20 mouse cellular contexts compared by ENCODE assay signal in the genomic region with DNA sequence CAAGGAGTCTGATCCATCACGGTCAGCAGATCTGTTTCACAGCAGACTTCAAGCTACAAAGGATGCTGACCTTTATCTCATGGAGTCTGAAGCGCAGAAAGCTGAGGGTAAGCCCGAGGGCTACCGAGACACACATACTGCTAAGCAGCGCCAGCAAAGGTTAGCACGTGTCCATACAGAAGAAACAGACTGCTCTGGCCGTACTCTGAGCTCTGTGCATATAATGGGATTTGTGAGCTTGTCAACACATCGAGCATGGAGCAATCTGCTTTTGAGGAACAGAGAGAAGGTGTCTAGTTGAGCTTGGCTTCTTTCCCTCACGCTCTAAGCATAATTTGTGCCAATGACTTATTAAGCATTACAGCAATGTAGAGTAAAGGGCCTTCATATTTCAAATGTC. TPM values are rescaled to one million over a fixed set of nuclear protein-coding genes. Genes with fewer than 3 reads are reported as not detected.
A peak's percentile ranks its signal among the peaks of the same experiment; 100 is the strongest.
DNase-seq lines count a peak whose midpoint lies in the region; ATAC-seq and TF ChIP-seq lines count a peak whose summit lies in the region.
"Had no signal": no experiment of that assay in that cellular context is flagged by ENCODE, and none has a peak within 500 bp of the region (broad histone marks: within the 10 kb centered on the region; RNA-seq: fewer than 3 reads in every experiment).

No protein-coding gene starts in this region.

- no peaks in the 10 kb centered on the region for H3K9me3 ChIP-seq in kidney, embryonic 14.5 days (ENCODE audit: control insufficient read depth, low read length)
- no peaks in the 10 kb centered on the region for H3K9me3 ChIP-seq in lung, embryonic 14.5 days (ENCODE audit: low read depth, low read length)
- H3K9me3 ChIP-seq: embryonic facial prominence, embryonic 12.5 days; forebrain, embryonic 15.5 days; heart, embryonic 15.5 days had no signal

- no peak for TF ChIP-seq POLR2A in kidney, adult 2 months (IDR thresholded peaks at IDR 0.05; ENCODE audit: low read depth, low read length)

- no peak overlapping the region for H3K4me2 ChIP-seq in kidney, embryonic 14.5 days (replicated peaks; ENCODE audit: low read depth, low read length)
- no peak overlapping the region for H3K4me2 ChIP-seq in lung, embryonic 14.5 days
- H3K4me2 ChIP-seq: embryonic facial prominence, embryonic 12.5 days; forebrain, embryonic 15.5 days; heart, embryonic 11.5 days; heart, embryonic 15.5 days had no signal

- no peaks in the 10 kb centered on the region for H3K27me3 ChIP-seq in kidney, embryonic 14.5 days (ENCODE audit: control insufficient read depth, insufficient read depth, low read length)
- no peaks in the 10 kb centered on the region for H3K27me3 ChIP-seq in kidney, adult 2 months (replicated peaks; ENCODE audit: control insufficient read depth, insufficient read depth, low read length)
- H3K27me3 ChIP-seq in lung, embryonic 14.5 days (ENCODE audit: insufficient read depth, low read length) = no peaks in the 10 kb centered on the region
- H3K27me3 ChIP-seq: CH12.LX; embryonic facial prominence, embryonic 12.5 days; forebrain, embryonic 15.5 days; heart, embryonic 15.5 days had no signal

- no peak overlapping the region for H3K4me3 ChIP-seq in kidney, embryonic 14.5 days (ENCODE audit: low read length)
- no peak overlapping the region for H3K4me3 ChIP-seq in kidney, adult 2 months (ENCODE audit: insufficient read depth, low read depth, low read length)
- H3K4me3 ChIP-seq in lung, embryonic 14.5 days (ENCODE audit: low read depth, low read length) = no peak overlapping the region
- H3K4me3 ChIP-seq: embryonic facial prominence, embryonic 12.5 days; forebrain, embryonic 15.5 days; heart, embryonic 15.5 days had no signal

- ATAC-seq in kidney, embryonic 14.5 days (ENCODE audit: low FRiP score, low TSS enrichment) = peak; percentile 55
- ATAC-seq in lung, embryonic 14.5 days (ENCODE audit: insufficient read depth) = peak; percentile 25; the same call in 1 of the 2 replicates
- ATAC-seq: activated CD4-positive, CD25-positive, alpha-beta regulatory T cell, adult 4 months; forebrain, embryonic 15.5 days; Patski had no signal

- H3K9ac ChIP-seq in kidney, embryonic 14.5 days (ENCODE audit: low read depth, low read length) = no peak overlapping the region
- H3K9ac ChIP-seq in lung, embryonic 14.5 days = no peak overlapping the region
- H3K9ac ChIP-seq: embryonic facial prominence, embryonic 12.5 days; forebrain, embryonic 15.5 days; heart, embryonic 15.5 days had no signal

- H3K27ac ChIP-seq in kidney, embryonic 14.5 days (ENCODE audit: low read depth, low read length) = peak overlapping the region; percentile 76; the same call in 1 of the 2 replicates
- no peak overlapping the region for H3K27ac ChIP-seq in kidney, adult 2 months (ENCODE audit: insufficient read depth, low read depth, low read length)
- H3K27ac ChIP-seq in lung, embryonic 14.5 days (ENCODE audit: low read depth) = peak overlapping the region; percentile 16; the same call in 1 of the 2 replicates
- H3K27ac ChIP-seq: embryonic facial prominence, embryonic 12.5 days; forebrain, embryonic 15.5 days; heart, embryonic 15.5 days had no signal

- no peak for TF ChIP-seq CTCF in kidney, adult 2 months (conservative IDR thresholded peaks at IDR 0.05; ENCODE audit: insufficient read depth, insufficient read length, low read depth, low read length)
- no peak for TF ChIP-seq CTCF in lung, embryonic 14.5 days (IDR thresholded peaks at IDR 0.05; ENCODE audit: low read depth)

- WGBS in kidney, embryonic 14.5 days = 70% methylated on average over 9 of the region's 9 CpGs
- 81% methylated on average over 9 of the region's 9 CpGs for WGBS in kidney, adult 2 months
- WGBS in lung, embryonic 14.5 days = 45% methylated on average over 9 of the region's 9 CpGs

- no peak for DNase-seq in kidney, adult 2 months
- peak; percentile 64 for DNase-seq in lung, embryonic 14.5 days
- DNase-seq in lung, postnatal 14 days = no peak
- DNase-seq in lung, postnatal 10 days = peak; percentile 3
- DNase-seq in lung, postnatal 25 days (ENCODE audit: low spot score) = no peak
- DNase-seq: adrenal gland, postnatal 14 days; cerebellum, adult 11-12 months; cerebellum, adult 9-10 months; cerebellum, postnatal 25 days; gastrocnemius, postnatal 36 days; heart, adult 18-20 months; heart, postnatal 14 days had no signal

- H3K36me3 ChIP-seq in kidney, embryonic 14.5 days (ENCODE audit: control insufficient read depth, insufficient read depth, low read length) = no peaks in the 10 kb centered on the region
- no peaks in the 10 kb centered on the region for H3K36me3 ChIP-seq in kidney, adult 2 months (ENCODE audit: control insufficient read depth, insufficient read depth, low read length)
- no peaks in the 10 kb centered on the region for H3K36me3 ChIP-seq in lung, embryonic 14.5 days (ENCODE audit: insufficient read depth)
- H3K36me3 ChIP-seq: embryonic facial prominence, embryonic 12.5 days; forebrain, embryonic 15.5 days; heart, embryonic 15.5 days had no signal

- peaks cover 14% of the 10 kb centered on the region for H3K4me1 ChIP-seq in kidney, embryonic 14.5 days (ENCODE audit: control insufficient read depth, insufficient read depth, low read length)
- no peaks in the 10 kb centered on the region for H3K4me1 ChIP-seq in kidney, adult 2 months (ENCODE audit: control insufficient read depth, insufficient read depth, low read length)
- H3K4me1 ChIP-seq in lung, embryonic 14.5 days (ENCODE audit: insufficient read depth) = peaks cover 21% of the 10 kb centered on the region
- H3K4me1 ChIP-seq: embryonic facial prominence, embryonic 12.5 days; forebrain, embryonic 15.5 days; heart, embryonic 15.5 days had no signal

RNA-seq across cellular contexts. Expression of a gene that starts 33.6 kb away (rescaled TPM):
- 110 and 145 TPM in 2 replicates for polyA plus RNA-seq in kidney, embryonic 14.5 days (2014; fragmentation: Nextera tagmentation; extraction: Ambion mirVana)
- 11.4 and 12.4 TPM in 2 replicates for polyA plus RNA-seq in kidney, adult 2 months (2012; rRNA removed)
- polyA plus RNA-seq in lung, embryonic 14.5 days (2014; fragmentation: Nextera tagmentation; extraction: Ambion mirVana) = 4.7 and 5.5 TPM in 2 replicates
- polyA plus RNA-seq: Patski had no signal

Comparison
In these comparisons a context has a peak if more than half of its experiments do, and no peak if none do; other contexts are left out.
1. DNase-seq: peak in lung, embryonic 14.5 days (single experiment) and lung, postnatal 10 days (single experiment); none in kidney, adult 2 months (single experiment), lung, postnatal 14 days (single experiment) and lung, postnatal 25 days (single experiment).